Mouse (Mus musculus): Measurements from ENCODE around the gene Fgf13. TPM values are rescaled to one million over a fixed set of nuclear protein-coding genes. Genes with fewer than 3 reads are reported as not detected.

The Fgf13 gene
- total and polyA plus RNA-seq, 3 experiments, result not detected

GRCm38 (mm10) chrX:59080427-59080826 lies 487.4 kb downstream of the Fgf13 start:
- TF ChIP-seq TBP (conservative IDR thresholded peaks at IDR 0.05; ENCODE audit: low read depth, low read length) (no peak), KAT2A (IDR thresholded peaks at IDR 0.05; ENCODE audit: insufficient replicate concordance, low read length) (no peak), NELFE (IDR thresholded peaks at IDR 0.05; ENCODE audit: low read depth, low read length) (no peak), JUND (conservative IDR thresholded peaks at IDR 0.05; ENCODE audit: low read depth, low read length) (no peak)
- Histone ChIP-seq H3K4me3 (replicated peaks in 1 of 3; ENCODE audit: low read depth in 2 of 3, low read length in 2 of 3, poor library complexity in 1 of 3) (no peak overlapping the region), H3K9ac (ENCODE audit: insufficient read depth, low read depth) (no peak overlapping the region), H3K79me2 (replicated peaks; ENCODE audit: control insufficient read depth, extremely low read depth, insufficient read depth, poor library complexity, severe bottlenecking) (no peaks in the 10 kb centered on the region), H3K27me3 (replicated peaks) (no peaks in the 10 kb centered on the region), H3K4me1 (ENCODE audit: control insufficient read depth in 1 of 2, insufficient read depth in 2 of 2) (no peaks in the 10 kb centered on the region), H3K36me3 (replicated peaks in 1 of 2; ENCODE audit: control insufficient read depth in 1 of 2, insufficient read depth in 1 of 2, low read length in 1 of 2) (no peaks in the 10 kb centered on the region), H3K4me2 (ENCODE audit: insufficient read depth, low read depth, poor library complexity, severe bottlenecking) (no peak overlapping the region), H3K27ac (ENCODE audit: insufficient read depth, low read depth) (no peak overlapping the region), H3K9me3 (replicated peaks; ENCODE audit: low read length) (no peaks in the 10 kb centered on the region)
- dilution Hi-C loops (cut with MboI; ENCODE audit: extremely low pct_ligation_motif_present, extremely low pct_unique_long_range_greater_than_20kb, low sequenced_read_pairs), result no loop called here
- no peak for DNase-seq (ENCODE audit: extremely low read depth)
- in situ Hi-C loops (cut with MboI; ENCODE audit: low pct_ligation_motif_present, low pct_unique_long_range_greater_than_20kb, low sequenced_read_pairs), result no loop called here

DNA sequence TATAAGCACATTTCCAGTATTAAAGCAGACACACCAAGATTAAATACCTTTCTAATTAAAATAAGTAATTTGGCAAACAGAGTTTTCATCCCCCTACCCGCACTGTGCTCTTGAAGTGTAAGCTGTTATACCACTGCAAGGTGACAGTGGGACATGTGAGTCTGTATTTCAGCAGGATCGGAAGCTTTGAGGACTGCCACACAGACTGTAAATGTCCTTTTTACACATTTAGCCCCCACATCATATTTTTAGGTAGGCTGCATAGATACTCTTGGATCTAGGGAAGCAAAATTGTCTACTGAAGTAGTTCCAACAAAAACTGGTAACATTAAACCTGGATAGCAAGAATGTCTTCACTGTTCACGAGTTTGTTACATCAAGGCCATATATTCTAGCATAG lies 495.8 kb downstream of the Fgf13 start:
- TF ChIP-seq MEF2A (IDR thresholded peaks at IDR 0.05; ENCODE audit: borderline replicate concordance, low read depth, low read length), result no peak
- no peak for TF ChIP-seq E2F4 (IDR thresholded peaks at IDR 0.05; ENCODE audit: insufficient replicate concordance, low read depth, low read length)
- TF ChIP-seq CHD2 (IDR thresholded peaks at IDR 0.05; ENCODE audit: low read length), result no peak
- in situ Hi-C loops (cut with MboI; ENCODE audit: low pct_ligation_motif_present, low pct_unique_long_range_greater_than_20kb, low sequenced_read_pairs) (no loop called here), dilution Hi-C loops (cut with MboI; ENCODE audit: extremely low pct_ligation_motif_present, extremely low pct_unique_long_range_greater_than_20kb, low sequenced_read_pairs) (no loop called here)
- no peaks in the 10 kb centered on the region for H3K4me1 ChIP-seq (ENCODE audit: control insufficient read depth in 1 of 2, insufficient read depth in 2 of 2)
- no peak overlapping the region for H3K4me2 ChIP-seq (ENCODE audit: insufficient read depth, low read depth, poor library complexity, severe bottlenecking)
- H3K27ac ChIP-seq (ENCODE audit: insufficient read depth, low read depth), result no peak overlapping the region
- no peak overlapping the region for H3K4me3 ChIP-seq (replicated peaks in 1 of 3; ENCODE audit: low read depth in 2 of 3, low read length in 2 of 3, poor library complexity in 1 of 3)
- H3K79me2 ChIP-seq (replicated peaks; ENCODE audit: control insufficient read depth, extremely low read depth, insufficient read depth, poor library complexity, severe bottlenecking), result no peaks in the 10 kb centered on the region
- H3K36me3 ChIP-seq (replicated peaks in 1 of 2; ENCODE audit: control insufficient read depth in 1 of 2, insufficient read depth in 1 of 2, low read length in 1 of 2), result no peaks in the 10 kb centered on the region
- no peaks in the 10 kb centered on the region for H3K27me3 ChIP-seq (replicated peaks)
- no peak overlapping the region for H3K9ac ChIP-seq (ENCODE audit: insufficient read depth, low read depth)
- no peak for DNase-seq (ENCODE audit: extremely low read depth)
- no peaks in the 10 kb centered on the region for H3K9me3 ChIP-seq (replicated peaks; ENCODE audit: low read length)

- Histone ChIP-seq H3K27me3 (replicated peaks) (no peaks in the 10 kb centered on the region), H3K27ac (ENCODE audit: insufficient read depth, low read depth) (no peak overlapping the region), H3K4me1 (ENCODE audit: control insufficient read depth in 1 of 2, insufficient read depth in 2 of 2) (no peaks in the 10 kb centered on the region), H3K9ac (ENCODE audit: insufficient read depth, low read depth) (no peak overlapping the region), H3K9me3 (replicated peaks; ENCODE audit: low read length) (no peaks in the 10 kb centered on the region), H3K4me2 (ENCODE audit: insufficient read depth, low read depth, poor library complexity, severe bottlenecking) (no peak overlapping the region), H3K4me3 (replicated peaks in 1 of 3; ENCODE audit: low read depth in 2 of 3, low read length in 2 of 3, poor library complexity in 1 of 3) (no peak overlapping the region), H3K36me3 (replicated peaks in 1 of 2; ENCODE audit: control insufficient read depth in 1 of 2, insufficient read depth in 1 of 2, low read length in 1 of 2) (no peaks in the 10 kb centered on the region), H3K79me2 (replicated peaks; ENCODE audit: control insufficient read depth, extremely low read depth, insufficient read depth, poor library complexity, severe bottlenecking) (no peaks in the 10 kb centered on the region)
- in situ Hi-C loops (cut with MboI; ENCODE audit: low pct_ligation_motif_present, low pct_unique_long_range_greater_than_20kb, low sequenced_read_pairs) (no loop called here), dilution Hi-C loops (cut with MboI; ENCODE audit: extremely low pct_ligation_motif_present, extremely low pct_unique_long_range_greater_than_20kb, low sequenced_read_pairs) (no loop called here)
- no peak for DNase-seq (ENCODE audit: extremely low read depth)
- TF ChIP-seq ZC3H11A (IDR thresholded peaks at IDR 0.05; ENCODE audit: low read depth, low read length) (no peak), HCFC1 (IDR thresholded peaks at IDR 0.05; ENCODE audit: low read depth, low read length) (no peak), ETS1 (conservative IDR thresholded peaks at IDR 0.05; ENCODE audit: low read depth, low read length) (no peak), JUND (conservative IDR thresholded peaks at IDR 0.05; ENCODE audit: low read depth, low read length) (no peak), SIN3A (IDR thresholded peaks at IDR 0.05; ENCODE audit: low read length) (no peak), E2F4 (IDR thresholded peaks at IDR 0.05; ENCODE audit: insufficient replicate concordance, low read depth, low read length) (no peak), BHLHE40 (IDR thresholded peaks at IDR 0.05; ENCODE audit: low read depth, low read length) (no peak), MYC (IDR thresholded peaks at IDR 0.05; ENCODE audit: low read depth, low read length) (no peak), RAD21 (IDR thresholded peaks at IDR 0.05; ENCODE audit: low read depth, low read length) (no peak), TBP (conservative IDR thresholded peaks at IDR 0.05; ENCODE audit: low read depth, low read length) (no peak)
Observed at GRCm38 (mm10) chrX:59063157-59063556, 504.7 kb downstream of the Fgf13 start.
